Mouse (Mus musculus) hindbrain, embryonic 11.5 days (tissue): Measurements from ENCODE around the gene Alg13. TPM values are rescaled to one million over a fixed set of nuclear protein-coding genes. Genes with fewer than 3 reads are reported as not detected.
A peak's percentile ranks its signal among the peaks of the same experiment; 100 is the strongest.

ENCODE experiments used
- ATAC-seq: fragments of 200-750 bp; cut with Nextera tagmentation; 2 replicates; pipeline ENCODE4 v1.8.0; 2017; ENCODE audit warnings: mild to moderate bottlenecking, moderate TSS enrichment, moderate library complexity; ENCODE audit not compliant: low FRiP score
- DNase-seq: peaks from one replicate; pipeline ENCODE4 v3.0.0-alpha.2; 2015; ENCODE audit warnings: low spot score
- H3K27ac ChIP-seq: fragments of 300-500 bp; sonication (generic); 2 replicates; pipeline ENCODE4 v1.5.1; 2014; ENCODE audit warnings: mild to moderate bottlenecking, low read depth, low read length
- H3K27me3 ChIP-seq: fragments of 300-500 bp; sonication (generic); 2 replicates; pipeline ENCODE4 v1.6.1; 2014; ENCODE audit warnings: mild to moderate bottlenecking, low read length, moderate library complexity, mixed read lengths; ENCODE audit not compliant: control insufficient read depth, insufficient read depth
- H3K36me3 ChIP-seq: fragments of 300-500 bp; sonication (generic); 2 replicates; pipeline ENCODE4 v1.6.1; 2014; ENCODE audit warnings: mild to moderate bottlenecking, low read length, moderate library complexity, mixed read lengths; ENCODE audit not compliant: control insufficient read depth, insufficient read depth
- H3K4me1 ChIP-seq: fragments of 300-500 bp; sonication (generic); replicated peaks from 2 replicates; pipeline ENCODE4 v1.6.1; 2014; ENCODE audit warnings: low read length, mixed read lengths; ENCODE audit not compliant: control insufficient read depth, insufficient read depth
- H3K4me2 ChIP-seq: fragments of 300-500 bp; sonication (generic); replicated peaks from 2 replicates; pipeline ENCODE4 v1.6.1; 2014; ENCODE audit warnings: mild to moderate bottlenecking, low read depth, low read length
- H3K4me3 ChIP-seq: fragments of 300-500 bp; sonication (generic); 2 replicates; pipeline ENCODE4 v1.5.1; 2014; ENCODE audit warnings: low read depth, low read length
- H3K9ac ChIP-seq: fragments of 300-500 bp; sonication (generic); 2 replicates; pipeline ENCODE4 v1.6.1; 2014; ENCODE audit warnings: low read depth, low read length
- H3K9me3 ChIP-seq: fragments of 300-500 bp; sonication (generic); 2 replicates; pipeline ENCODE4 v1.6.1; 2016; ENCODE audit warnings: low read length; ENCODE audit not compliant: control insufficient read depth
- WGBS: fragments of 180-500 bp; shearing (Covaris S2); extraction: QIAGEN DNeasy Blood & Tissue Kit; methylation state at CpG from one replicate; pipeline ENCODE4 v1.1.7; 2014; 5-methylcytosine and 5-hydroxymethylcytosine counted together
- polyA plus RNA-seq: library from polyadenylated mRNA; unstranded; fragments of >200 nt; fragmentation: Nextera tagmentation; extraction: Ambion mirVana; gene quantifications from 2 replicates; pipeline ENCODE4 v1.2.1, GENCODE M21; 2014

Alg13 gene
- polyA plus RNA-seq, 1 experiment from 2014 or later, result 22.8 TPM

- H3K4me1 ChIP-seq, result no peaks in the 10 kb centered on the region
- no peak overlapping the region for H3K9ac ChIP-seq
- H3K27ac ChIP-seq, result no peak overlapping the region
- no peak overlapping the region for H3K4me2 ChIP-seq
- H3K4me3 ChIP-seq, result no peak overlapping the region
- no peaks in the 10 kb centered on the region for H3K36me3 ChIP-seq
- ATAC-seq (no peak), DNase-seq (no peak)
- H3K9me3 ChIP-seq, result no peaks in the 10 kb centered on the region
- no peaks in the 10 kb centered on the region for H3K27me3 ChIP-seq
Measured at GRCm38 (mm10) chrX:144325375-144325774, 7.8 kb downstream of the Alg13 start.

- WGBS, result 52% methylated on average over 8 of the region's 8 CpGs
- H3K36me3 ChIP-seq, result no peaks in the 10 kb centered on the region
- no peak for ATAC-seq
Measured at GRCm38 (mm10) chrX:144335332-144336015, 17.9 kb downstream of the Alg13 start.

GRCm38 (mm10) chrX:144337938-144338337 is 20.3 kb downstream of the Alg13 start:
- no peaks in the 10 kb centered on the region for H3K36me3 ChIP-seq
- no peaks in the 10 kb centered on the region for H3K27me3 ChIP-seq
- H3K9ac ChIP-seq, result no peak overlapping the region
- no peak overlapping the region for H3K4me2 ChIP-seq
- H3K4me3 ChIP-seq, result no peak overlapping the region
- no peak overlapping the region for H3K27ac ChIP-seq
- DNase-seq, result no peak
- no peak for ATAC-seq
- H3K4me1 ChIP-seq, result no peaks in the 10 kb centered on the region
- H3K9me3 ChIP-seq, result no peaks in the 10 kb centered on the region

More at GRCm38 (mm10) chrX:144335332-144336015, 17.9 kb downstream of the Alg13 start:
- no peak for DNase-seq
- Histone ChIP-seq H3K4me3 (no peak overlapping the region), H3K27ac (no peak overlapping the region), H3K9ac (no peak overlapping the region), H3K4me1 (no peaks in the 10 kb centered on the region), H3K4me2 (no peak overlapping the region), H3K27me3 (no peaks in the 10 kb centered on the region), H3K9me3 (no peaks in the 10 kb centered on the region)

- Histone ChIP-seq H3K4me2 (no peak overlapping the region), H3K4me1 (no peaks in the 10 kb centered on the region), H3K9me3 (no peaks in the 10 kb centered on the region), H3K9ac (no peak overlapping the region), H3K4me3 (no peak overlapping the region), H3K27me3 (no peaks in the 10 kb centered on the region), H3K27ac (no peak overlapping the region), H3K36me3 (no peaks in the 10 kb centered on the region)
- ATAC-seq (no peak), DNase-seq (no peak)
Measured at GRCm38 (mm10) chrX:144338355-144338754, 20.8 kb downstream of the Alg13 start.

- DNase-seq (no peak), ATAC-seq (no peak)
- Histone ChIP-seq H3K27me3 (no peaks in the 10 kb centered on the region), H3K9me3 (no peaks in the 10 kb centered on the region), H3K4me3 (no peak overlapping the region), H3K27ac (no peak overlapping the region), H3K4me2 (no peak overlapping the region), H3K9ac (no peak overlapping the region), H3K36me3 (no peaks in the 10 kb centered on the region), H3K4me1 (no peaks in the 10 kb centered on the region)
- WGBS, result 81% methylated on average over 2 of the region's 2 CpGs
Measured at GRCm38 (mm10) chrX:144374196-144374595, 56.6 kb downstream of the Alg13 start.

GRCm38 (mm10) chrX:144403526-144403925 is 85.9 kb downstream of the Alg13 start:
- no peak overlapping the region for H3K9ac ChIP-seq
- H3K4me1 ChIP-seq, result no peaks in the 10 kb centered on the region
- peak; percentile 55 for DNase-seq
- H3K27ac ChIP-seq, result no peak overlapping the region
- no peak overlapping the region for H3K4me3 ChIP-seq
- ATAC-seq, result peak; percentile 53; the same call in 1 of the 2 replicates
- WGBS, result 37% methylated on average over 7 of the region's 7 CpGs
- H3K4me2 ChIP-seq, result no peak overlapping the region
- H3K36me3 ChIP-seq, result no peaks in the 10 kb centered on the region
- H3K27me3 ChIP-seq, result no peaks in the 10 kb centered on the region
- H3K9me3 ChIP-seq, result no peaks in the 10 kb centered on the region

GRCm38 (mm10) chrX:144408036-144408435 is 90.4 kb downstream of the Alg13 start:
- no peak overlapping the region for H3K4me3 ChIP-seq
- no peaks in the 10 kb centered on the region for H3K9me3 ChIP-seq
- no peak overlapping the region for H3K9ac ChIP-seq
- ATAC-seq, result no peak
- H3K36me3 ChIP-seq, result no peaks in the 10 kb centered on the region
- H3K4me1 ChIP-seq, result no peaks in the 10 kb centered on the region
- DNase-seq, result no peak
- WGBS, result 74% methylated on average over 5 of the region's 5 CpGs
- H3K4me2 ChIP-seq, result no peak overlapping the region
- H3K27ac ChIP-seq, result no peak overlapping the region
- H3K27me3 ChIP-seq, result no peaks in the 10 kb centered on the region

GRCm38 (mm10) chrX:144420259-144420658 is 102.7 kb downstream of the Alg13 start:
- Histone ChIP-seq H3K27ac (no peak overlapping the region), H3K4me2 (no peak overlapping the region), H3K9me3 (no peaks in the 10 kb centered on the region), H3K4me3 (no peak overlapping the region), H3K27me3 (no peaks in the 10 kb centered on the region), H3K9ac (no peak overlapping the region), H3K4me1 (no peaks in the 10 kb centered on the region), H3K36me3 (no peaks in the 10 kb centered on the region)
- no peak for ATAC-seq
- no peak for DNase-seq
- WGBS, result 67% methylated on average over 1 of the region's 1 CpGs

- Histone ChIP-seq H3K4me2 (no peak overlapping the region), H3K4me1 (no peaks in the 10 kb centered on the region), H3K36me3 (no peaks in the 10 kb centered on the region), H3K4me3 (no peak overlapping the region), H3K27me3 (no peaks in the 10 kb centered on the region), H3K9me3 (no peaks in the 10 kb centered on the region), H3K9ac (no peak overlapping the region), H3K27ac (no peak overlapping the region)
- DNase-seq (no peak), ATAC-seq (no peak)
- 92% methylated on average over 1 of the region's 1 CpGs for WGBS
Measured at GRCm38 (mm10) chrX:144421091-144421490, 103.5 kb downstream of the Alg13 start.
